Mouse (Mus musculus) monocyte, adult 2 months (primary cell): ENCODE results near the gene Nell1.

ENCODE experiments used
- DNase-seq, 2 experiments: peaks; one replicate each; pipeline ENCODE4 v3.0.0; 2022; ENCODE audit warnings: low spot score in 2 of 2, low read depth in 1 of 2

Gene Nell1

DNA sequence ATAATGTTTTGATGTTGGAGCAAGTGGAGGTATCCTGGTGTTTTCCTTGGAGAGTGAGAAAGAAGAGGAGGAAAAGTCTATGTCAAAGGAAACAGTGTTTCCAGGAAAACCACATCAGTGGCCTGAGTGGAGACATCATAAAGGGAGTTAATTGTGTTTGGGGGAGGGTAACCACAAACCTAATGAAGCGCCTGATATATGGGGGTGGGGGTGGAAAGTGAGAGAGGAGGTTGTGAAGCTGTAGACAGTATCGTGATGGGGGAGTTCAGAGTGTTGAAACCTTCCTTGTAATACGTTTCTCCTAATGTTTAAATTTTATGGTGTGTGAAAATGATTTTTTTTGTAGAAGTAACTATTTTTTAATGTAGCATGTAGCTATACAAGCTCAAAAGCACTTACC lies 858.1 kb downstream of the Nell1 start:
- DNase-seq = no peak

DNA sequence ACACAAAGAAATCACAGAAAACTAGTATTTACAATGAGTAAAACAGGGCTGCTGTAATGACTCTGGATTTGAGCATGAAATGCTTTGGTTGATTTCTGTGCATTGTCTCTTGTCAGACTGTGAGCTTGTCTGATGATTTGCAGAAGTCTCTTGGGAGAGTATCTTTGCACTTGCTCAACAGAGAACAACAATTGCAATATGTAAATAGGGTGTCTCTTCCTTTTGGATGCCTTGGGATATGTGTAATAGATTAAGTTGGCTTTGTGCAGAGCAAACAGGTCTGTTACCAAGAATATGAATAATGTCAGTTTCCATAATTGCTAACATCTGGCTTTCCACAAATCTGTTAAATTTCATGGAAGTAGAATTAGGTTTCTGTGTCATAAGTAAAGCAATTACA lies 868.0 kb downstream of the Nell1 start:
- no peak for DNase-seq

DNA sequence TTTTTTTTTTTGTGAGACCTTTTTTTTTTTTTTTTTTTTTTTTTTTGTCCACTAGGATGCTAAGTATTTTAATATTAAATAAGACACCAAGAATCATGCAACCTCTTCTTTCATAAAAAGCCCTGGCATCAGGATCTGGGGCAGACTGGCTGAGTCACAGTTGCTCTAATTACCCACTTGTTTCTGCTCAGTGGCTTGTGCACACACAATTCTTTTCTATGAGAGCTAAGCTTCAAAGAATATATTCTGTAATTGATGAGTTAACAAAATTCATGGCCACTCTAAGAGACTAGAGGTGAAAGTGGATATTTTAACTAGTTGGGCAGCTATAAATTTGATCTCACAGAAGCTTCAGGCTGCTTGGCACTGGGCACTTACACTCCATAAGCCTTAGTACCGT lies 873.3 kb downstream of the Nell1 start:
- DNase-seq = no peak

DNA sequence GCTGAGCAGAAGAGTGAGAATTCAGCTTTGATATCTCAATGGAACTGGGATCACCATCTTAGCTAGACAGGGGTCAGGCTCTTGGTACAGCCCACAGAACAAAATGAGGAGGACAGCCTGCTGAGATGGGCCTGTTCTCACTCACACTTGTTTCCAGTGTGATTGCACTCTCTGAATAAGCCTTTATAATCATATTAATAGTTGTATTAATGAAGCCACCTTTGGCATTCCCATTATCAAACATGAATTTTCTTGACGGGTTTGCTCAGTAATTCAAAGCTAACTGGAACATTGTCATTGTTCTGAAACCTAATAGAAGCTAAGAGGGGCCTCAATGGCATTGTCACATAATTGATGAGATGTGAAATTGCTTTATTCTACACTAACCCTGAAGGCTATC lies 875.6 kb downstream of the Nell1 start:
- no peak for DNase-seq

DNA sequence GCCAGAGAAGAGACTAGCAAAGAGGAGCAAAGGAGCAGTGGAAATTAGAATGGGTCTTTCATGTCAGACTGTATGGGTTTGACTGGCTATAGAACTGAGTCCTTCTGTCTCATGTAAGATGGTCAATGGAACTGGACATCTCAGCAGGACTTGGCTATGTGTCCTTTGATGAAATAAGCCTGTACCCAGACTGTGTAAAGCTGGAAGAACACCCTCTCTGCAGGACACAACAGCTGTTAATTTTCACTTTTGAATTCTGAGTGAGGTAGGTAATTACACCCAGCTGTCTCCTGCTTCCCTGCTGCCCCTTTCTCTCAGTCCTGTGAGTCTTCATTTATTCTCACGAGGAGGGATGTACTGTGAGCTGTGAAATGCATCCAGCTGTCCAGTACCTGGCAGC lies 895.5 kb downstream of the Nell1 start:
- no peak for DNase-seq

GRCm38 (mm10) chr7:50887625-50888024 lies 913.0 kb downstream of the Nell1 start:
- DNase-seq = no peak

GRCm38 (mm10) chr7:50899541-50900088 lies 925.0 kb downstream of the Nell1 start:
- no peak for DNase-seq
